Mouse (Mus musculus): ENCODE results near the gene Pitpnc1. TPM values are rescaled to one million over a fixed set of nuclear protein-coding genes. Genes with fewer than 3 reads are reported as not detected.
"Not testable (repeated sequence)": the region's sequence is repeated elsewhere in the genome, so short reads cannot be mapped to it uniquely, and the experiment has no call there.

Pitpnc1 gene
- polyA plus RNA-seq, 1 experiment: 0.74 TPM

GRCm38 (mm10) chr11:107511954-107512353 is 41.5 kb upstream of the Pitpnc1 start:
- not testable (repeated sequence) for H3K27me3 ChIP-seq (ENCODE audit: control insufficient read depth, insufficient read depth, insufficient read length)

DNA sequence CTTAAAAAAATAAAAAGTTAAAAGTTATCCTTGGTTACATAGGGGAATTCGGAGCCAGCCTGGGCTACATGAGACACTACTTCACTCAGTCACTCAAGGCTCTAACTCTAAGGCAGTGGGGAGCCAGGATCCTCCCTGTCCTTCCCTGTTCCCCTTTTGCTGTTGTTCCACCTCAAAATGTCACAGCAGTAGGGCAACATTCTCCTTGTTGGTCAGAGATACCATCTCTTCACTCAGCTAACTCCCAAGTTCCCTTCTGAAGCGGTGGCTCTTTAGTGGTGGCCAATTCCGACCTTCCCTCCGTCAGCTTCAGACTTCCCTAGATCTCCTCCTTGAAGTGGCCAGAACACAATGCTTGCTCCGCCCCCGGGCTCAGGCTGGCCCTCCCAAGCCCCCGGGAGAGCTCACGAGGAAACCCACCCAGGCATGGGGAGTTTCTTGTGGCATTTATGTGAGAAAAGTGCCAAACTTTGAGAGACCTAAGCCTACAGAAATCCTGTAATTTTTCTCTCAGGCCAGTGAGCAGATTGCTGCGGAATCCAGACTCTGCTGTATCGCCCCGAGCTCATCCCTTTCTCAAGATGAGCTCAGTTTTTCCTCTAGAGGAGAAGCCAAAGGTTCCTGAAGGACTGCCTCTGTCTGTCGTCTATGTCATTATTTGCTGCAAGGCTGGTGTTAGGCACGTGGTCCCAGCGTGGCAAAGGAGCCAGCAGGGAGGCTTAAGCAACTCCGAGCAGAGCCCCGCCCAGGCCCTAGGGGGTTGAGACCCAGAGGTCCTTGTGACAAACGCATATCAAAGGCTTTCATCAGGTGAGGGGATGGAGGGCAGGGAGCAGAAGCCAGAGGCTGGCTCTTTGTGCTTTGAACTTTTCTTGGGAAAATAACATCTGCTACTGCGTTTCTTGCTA is 40.1 kb upstream of the Pitpnc1 start:
- no peaks in the 10 kb centered on the region for H3K27me3 ChIP-seq (ENCODE audit: control insufficient read depth, insufficient read depth, insufficient read length)
- H3K4me3 ChIP-seq: no peak overlapping the region
- H3K36me3 ChIP-seq (ENCODE audit: control insufficient read depth, insufficient read depth): no peaks in the 10 kb centered on the region
- H3ac ChIP-seq (ENCODE audit: control insufficient read depth, insufficient read length): no peak overlapping the region
- no peaks in the 10 kb centered on the region for H3K79me2 ChIP-seq (ENCODE audit: control insufficient read depth, insufficient read depth)
- TF ChIP-seq MAX (IDR thresholded peaks at IDR 0.05; ENCODE audit: low read depth): no peak
- no peak for TF ChIP-seq CEBPB (IDR thresholded peaks at IDR 0.05; ENCODE audit: insufficient read depth, poor library complexity, severe bottlenecking)
- no peak for TF ChIP-seq SRF (IDR thresholded peaks at IDR 0.05; ENCODE audit: control insufficient read depth, insufficient read length, low read depth)
- no peak for TF ChIP-seq REST (IDR thresholded peaks at IDR 0.05; ENCODE audit: insufficient read depth, insufficient read length)
- no peak for TF ChIP-seq USF1 (IDR thresholded peaks at IDR 0.05; ENCODE audit: low read depth)
- no peak for TF ChIP-seq E2F4 (IDR thresholded peaks at IDR 0.05; ENCODE audit: insufficient read depth)
- no peak for TF ChIP-seq POLR2AphosphoS2 (IDR thresholded peaks at IDR 0.05; ENCODE audit: insufficient read length, low read depth)
- TF ChIP-seq MYOG (IDR thresholded peaks at IDR 0.05; ENCODE audit: control insufficient read depth in 1 of 3, insufficient read depth in 1 of 3, insufficient read length in 2 of 3, low read depth in 2 of 3): no peak
- TF ChIP-seq TCF3 (IDR thresholded peaks at IDR 0.05; ENCODE audit: insufficient read length, low read depth): no peak
- TF ChIP-seq TCF12 (IDR thresholded peaks at IDR 0.05; ENCODE audit: insufficient read depth, poor library complexity, severe bottlenecking): no peak
- peak overlapping the region; percentile 46 for H3K4me2 ChIP-seq (ENCODE audit: low read depth)

More at GRCm38 (mm10) chr11:107511954-107512353, 41.5 kb upstream of the Pitpnc1 start:
- not testable (repeated sequence) for H3K79me2 ChIP-seq (ENCODE audit: control insufficient read depth, insufficient read depth); H3K4me3 ChIP-seq; H3K36me3 ChIP-seq (ENCODE audit: control insufficient read depth, insufficient read depth); H3ac ChIP-seq (ENCODE audit: control insufficient read depth, insufficient read length); H3K4me2 ChIP-seq (ENCODE audit: low read depth)
- peak; percentile 46 for TF ChIP-seq USF1 (IDR thresholded peaks at IDR 0.05; ENCODE audit: low read depth)

GRCm38 (mm10) chr11:107509631-107510338 is 39.3 kb upstream of the Pitpnc1 start:
- H3K79me2 ChIP-seq (ENCODE audit: control insufficient read depth, insufficient read depth): no peaks in the 10 kb centered on the region
- no peak overlapping the region for H3ac ChIP-seq (ENCODE audit: control insufficient read depth, insufficient read length)
- H3K27me3 ChIP-seq (ENCODE audit: control insufficient read depth, insufficient read depth, insufficient read length): no peaks in the 10 kb centered on the region
- no peaks in the 10 kb centered on the region for H3K36me3 ChIP-seq (ENCODE audit: control insufficient read depth, insufficient read depth)
- no peak overlapping the region for H3K4me2 ChIP-seq (ENCODE audit: low read depth)
- TF ChIP-seq POLR2A (IDR thresholded peaks at IDR 0.05; ENCODE audit: insufficient read length, low read depth) (no peak), SRF (IDR thresholded peaks at IDR 0.05; ENCODE audit: control insufficient read depth, insufficient read length, low read depth) (no peak), REST (IDR thresholded peaks at IDR 0.05; ENCODE audit: insufficient read depth, insufficient read length) (no peak), MAX (IDR thresholded peaks at IDR 0.05; ENCODE audit: low read depth) (no peak), USF1 (IDR thresholded peaks at IDR 0.05; ENCODE audit: low read depth) (no peak), MYOG (IDR thresholded peaks at IDR 0.05; ENCODE audit: control insufficient read depth in 1 of 3, insufficient read depth in 1 of 3, insufficient read length in 2 of 3, low read depth in 2 of 3) (no peak), CEBPB (IDR thresholded peaks at IDR 0.05; ENCODE audit: insufficient read depth, poor library complexity, severe bottlenecking) (no peak), E2F4 (IDR thresholded peaks at IDR 0.05; ENCODE audit: insufficient read depth) (no peak), TCF12 (IDR thresholded peaks at IDR 0.05; ENCODE audit: insufficient read depth, poor library complexity, severe bottlenecking) (no peak), MYOD1 (IDR thresholded peaks at IDR 0.05; ENCODE audit: control insufficient read depth in 1 of 3, insufficient read length in 2 of 3, low read depth in 2 of 3) (no peak), TCF3 (IDR thresholded peaks at IDR 0.05; ENCODE audit: insufficient read length, low read depth) (no peak), POLR2AphosphoS2 (IDR thresholded peaks at IDR 0.05; ENCODE audit: insufficient read length, low read depth) (no peak)
- no peak overlapping the region for H3K4me3 ChIP-seq

- no peak for TF ChIP-seq E2F4 (IDR thresholded peaks at IDR 0.05; ENCODE audit: insufficient read depth)
- no peak for TF ChIP-seq USF1 (IDR thresholded peaks at IDR 0.05; ENCODE audit: low read depth)
- no peak for TF ChIP-seq MYOG (IDR thresholded peaks at IDR 0.05; ENCODE audit: control insufficient read depth in 1 of 3, insufficient read depth in 1 of 3, insufficient read length in 2 of 3, low read depth in 2 of 3)
- no peak for TF ChIP-seq MAX (IDR thresholded peaks at IDR 0.05; ENCODE audit: low read depth)
- no peak for TF ChIP-seq SRF (IDR thresholded peaks at IDR 0.05; ENCODE audit: control insufficient read depth, insufficient read length, low read depth)
- TF ChIP-seq POLR2AphosphoS2 (IDR thresholded peaks at IDR 0.05; ENCODE audit: insufficient read length, low read depth): no peak
- TF ChIP-seq POLR2A (IDR thresholded peaks at IDR 0.05; ENCODE audit: insufficient read length, low read depth): no peak
- no peak for TF ChIP-seq TCF3 (IDR thresholded peaks at IDR 0.05; ENCODE audit: insufficient read length, low read depth)
- TF ChIP-seq TCF12 (IDR thresholded peaks at IDR 0.05; ENCODE audit: insufficient read depth, poor library complexity, severe bottlenecking): no peak
- no peak for TF ChIP-seq CEBPB (IDR thresholded peaks at IDR 0.05; ENCODE audit: insufficient read depth, poor library complexity, severe bottlenecking)
- no peak for TF ChIP-seq REST (IDR thresholded peaks at IDR 0.05; ENCODE audit: insufficient read depth, insufficient read length)
- TF ChIP-seq MYOD1 (IDR thresholded peaks at IDR 0.05; ENCODE audit: control insufficient read depth in 1 of 3, insufficient read length in 2 of 3, low read depth in 2 of 3): no peak
- Histone ChIP-seq H3K79me2 (ENCODE audit: control insufficient read depth, insufficient read depth) (no peaks in the 10 kb centered on the region), H3K4me2 (ENCODE audit: low read depth) (no peak overlapping the region), H3K4me3 (no peak overlapping the region), H3K36me3 (ENCODE audit: control insufficient read depth, insufficient read depth) (no peaks in the 10 kb centered on the region), H3K27me3 (ENCODE audit: control insufficient read depth, insufficient read depth, insufficient read length) (no peaks in the 10 kb centered on the region), H3ac (ENCODE audit: control insufficient read depth, insufficient read length) (no peak overlapping the region)
Measured at GRCm38 (mm10) chr11:107506260-107506659, 35.8 kb upstream of the Pitpnc1 start.

DNA sequence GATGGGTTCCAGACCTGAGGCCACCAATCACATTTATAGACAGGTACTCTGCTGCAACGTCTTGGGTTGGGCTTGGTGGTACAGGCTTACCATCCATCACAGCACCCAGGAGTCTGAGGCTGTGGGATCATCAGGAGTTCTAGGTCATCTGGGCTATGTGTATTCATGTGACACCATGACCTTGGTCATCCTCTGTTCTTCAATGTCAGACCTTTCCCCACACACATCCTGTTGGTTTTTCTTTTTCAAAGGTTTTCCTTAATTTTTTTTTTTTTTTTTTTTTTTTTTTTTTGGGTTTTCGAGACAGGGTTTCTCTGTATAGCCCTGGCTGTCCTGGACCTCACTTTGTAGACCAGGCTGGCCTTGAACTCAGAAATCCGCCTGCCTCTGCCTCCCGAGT is 33.9 kb upstream of the Pitpnc1 start:
- not testable (repeated sequence) for H3K27me3 ChIP-seq (ENCODE audit: control insufficient read depth, insufficient read depth, insufficient read length); H3ac ChIP-seq (ENCODE audit: control insufficient read depth, insufficient read length); H3K36me3 ChIP-seq (ENCODE audit: control insufficient read depth, insufficient read depth); H3K4me3 ChIP-seq; H3K4me2 ChIP-seq (ENCODE audit: low read depth); H3K79me2 ChIP-seq (ENCODE audit: control insufficient read depth, insufficient read depth)
